Mouse (Mus musculus): ENCODE data around the gene Tmtc2.

DNA sequence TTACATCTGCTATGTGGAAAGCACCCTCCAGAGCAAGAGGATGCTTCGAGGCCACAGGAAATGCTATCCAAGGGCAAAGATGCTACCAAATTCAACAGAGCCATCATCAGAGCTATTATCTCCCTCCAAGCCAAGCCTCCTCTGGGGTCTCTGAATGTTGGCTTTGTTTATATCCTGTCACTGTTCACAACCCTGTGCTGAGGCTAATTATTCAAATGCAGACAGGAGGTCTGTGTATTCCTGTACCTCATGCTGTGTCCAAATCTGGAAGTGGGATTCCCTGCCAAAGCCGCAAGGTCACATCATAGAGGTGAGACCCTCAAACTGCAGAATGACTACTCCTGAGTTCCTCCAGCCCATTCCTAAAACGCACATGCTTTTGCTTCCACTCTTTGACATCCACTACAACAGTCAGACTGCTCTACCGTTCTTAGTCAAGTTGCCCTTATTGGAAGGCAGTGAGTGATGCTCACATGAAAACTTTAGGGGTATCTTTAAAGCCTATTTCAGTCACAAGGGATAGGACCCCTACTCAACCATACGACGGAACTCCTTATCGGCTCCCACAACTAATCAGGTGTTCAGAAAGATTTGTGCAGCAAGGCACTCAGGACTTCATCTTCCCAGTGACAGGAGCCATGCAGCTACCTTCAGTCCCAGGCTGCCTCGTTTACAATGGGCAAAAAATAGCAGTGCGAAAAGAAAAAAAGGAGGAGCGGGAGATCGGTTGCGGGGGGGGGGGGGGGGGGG, 64.9 kb downstream of the Tmtc2 start:
- TF ChIP-seq CTCF (IDR thresholded peaks at IDR 0.05; ENCODE audit: borderline replicate concordance, extremely low read depth, insufficient read depth, insufficient read length): no peak
- no peak for TF ChIP-seq POLR2A (IDR thresholded peaks at IDR 0.05; ENCODE audit: borderline replicate concordance, extremely low read depth, insufficient read depth, insufficient read length, poor library complexity, severe bottlenecking)
